Mouse (Mus musculus) spleen, adult 2 months (tissue): ENCODE results near the gene Fam180a. TPM values are rescaled to one million over a fixed set of nuclear protein-coding genes. Genes with fewer than 3 reads are reported as not detected.

Source experiments
- DNase-seq, 2 experiments: peaks; one replicate each; pipeline versions ENCODE4 v3.0.0 to v3.0.0-alpha.2; 2012 to 2021; ENCODE audit warnings: low spot score in 2 of 2, low read depth in 1 of 2
- H3K27ac ChIP-seq: fragments of 200-500 bp; 2 replicates; pipeline ENCODE4 v1.5.1; 2012; ENCODE audit warnings: low read length, inconsistent platforms; ENCODE audit not compliant: insufficient read depth
- H3K27me3 ChIP-seq: fragments of 200-500 bp; 2 replicates; pipeline ENCODE4 v1.6.1; 2012; ENCODE audit warnings: mild to moderate bottlenecking, moderate library complexity, low read length, inconsistent platforms; ENCODE audit not compliant: control insufficient read depth, insufficient read depth
- H3K36me3 ChIP-seq: fragments of 200-500 bp; 2 replicates; pipeline ENCODE4 v1.6.1; 2012; ENCODE audit warnings: mild to moderate bottlenecking, low read length, inconsistent platforms; ENCODE audit not compliant: control insufficient read depth, insufficient read depth
- H3K4me1 ChIP-seq: fragments of 200-500 bp; 2 replicates; pipeline ENCODE4 v1.6.1; 2011; ENCODE audit warnings: inconsistent platforms; ENCODE audit not compliant: control insufficient read depth, insufficient read depth, insufficient read length
- H3K4me3 ChIP-seq: fragments of 200-500 bp; 2 replicates; pipeline ENCODE4 v1.5.1; 2011; ENCODE audit warnings: mild to moderate bottlenecking, inconsistent platforms; ENCODE audit not compliant: insufficient read depth, insufficient read length; ENCODE audit errors: extremely low read depth
- CTCF ChIP-seq: fragments of 200-500 bp; IDR thresholded peaks from 2 replicates; pipeline ENCODE4 v1.5.1; 2011; ENCODE audit warnings: mild to moderate bottlenecking, inconsistent platforms; ENCODE audit not compliant: insufficient read depth, insufficient read length, insufficient replicate concordance; ENCODE audit errors: extremely low read depth
- POLR2A ChIP-seq: fragments of 200-500 bp; IDR thresholded peaks from 2 replicates; pipeline ENCODE4 v1.6.1; 2011; ENCODE audit warnings: low read depth, low read length, inconsistent platforms
- WGBS: fragments of 180-500 bp; shearing (Covaris S2); methylation state at CpG from one replicate; pipeline ENCODE4 v1.1.7; 2018; 5-methylcytosine and 5-hydroxymethylcytosine counted together
- polyA plus RNA-seq: library from polyadenylated mRNA; depleted of rRNA; stranded (reverse); fragments of >200 nt; gene quantifications from 2 replicates; pipeline ENCODE4 v1.2.3, GENCODE M21; 2012

Gene Fam180a
- polyA plus RNA-seq, 1 experiment, result 0.20 TPM

- Histone ChIP-seq H3K27ac (no peak overlapping the region), H3K27me3 (no peaks in the 10 kb centered on the region), H3K4me1 (no peaks in the 10 kb centered on the region), H3K36me3 (no peaks in the 10 kb centered on the region), H3K4me3 (no peak overlapping the region)
- TF ChIP-seq CTCF (no peak), POLR2A (no peak)
- no peak for DNase-seq
- WGBS, result 66% methylated on average over 18 of the region's 18 CpGs
These were observed 28.1 kb upstream of the Fam180a start for GRCm38 (mm10) chr6:35353846-35354621.

- TF ChIP-seq CTCF (no peak), POLR2A (no peak)
- 72% methylated on average over 5 of the region's 5 CpGs for WGBS
- H3K36me3 ChIP-seq, result no peaks in the 10 kb centered on the region
- H3K4me1 ChIP-seq, result no peaks in the 10 kb centered on the region
- H3K27ac ChIP-seq, result no peak overlapping the region
- no peak overlapping the region for H3K4me3 ChIP-seq
- H3K27me3 ChIP-seq, result no peaks in the 10 kb centered on the region
- no peak for DNase-seq
These were observed 27.5 kb upstream of the Fam180a start for GRCm38 (mm10) chr6:35353416-35353815.

- H3K27me3 ChIP-seq, result no peaks in the 10 kb centered on the region
- H3K4me1 ChIP-seq, result no peaks in the 10 kb centered on the region
- DNase-seq, result no peak
- 17% methylated on average over 8 of the region's 8 CpGs for WGBS
- no peaks in the 10 kb centered on the region for H3K36me3 ChIP-seq
- H3K4me3 ChIP-seq, result no peak overlapping the region
- H3K27ac ChIP-seq, result no peak overlapping the region
- no peak for TF ChIP-seq CTCF
- no peak for TF ChIP-seq POLR2A
These were observed 26.9 kb upstream of the Fam180a start for GRCm38 (mm10) chr6:35352867-35353266.

GRCm38 (mm10) chr6:35351826-35352225 is 25.9 kb upstream of the Fam180a start:
- no peaks in the 10 kb centered on the region for H3K27me3 ChIP-seq
- 89% methylated on average over 3 of the region's 3 CpGs for WGBS
- TF ChIP-seq POLR2A, result no peak
- no peak for TF ChIP-seq CTCF
- H3K36me3 ChIP-seq, result no peaks in the 10 kb centered on the region
- H3K4me1 ChIP-seq, result no peaks in the 10 kb centered on the region
- DNase-seq, result no peak
- H3K27ac ChIP-seq, result no peak overlapping the region
- no peak overlapping the region for H3K4me3 ChIP-seq

GRCm38 (mm10) chr6:35349784-35350183 is 23.8 kb upstream of the Fam180a start:
- no peak for DNase-seq
- H3K27ac ChIP-seq, result no peak overlapping the region
- no peaks in the 10 kb centered on the region for H3K4me1 ChIP-seq
- H3K4me3 ChIP-seq, result no peak overlapping the region
- WGBS, result 81% methylated on average over 7 of the region's 7 CpGs
- no peaks in the 10 kb centered on the region for H3K27me3 ChIP-seq
- H3K36me3 ChIP-seq, result no peaks in the 10 kb centered on the region
- TF ChIP-seq POLR2A (no peak), CTCF (no peak)

GRCm38 (mm10) chr6:35338640-35339039 is 12.7 kb upstream of the Fam180a start:
- no peak overlapping the region for H3K27ac ChIP-seq
- no peak overlapping the region for H3K4me3 ChIP-seq
- H3K4me1 ChIP-seq, result no peaks in the 10 kb centered on the region
- no peak for TF ChIP-seq POLR2A
- no peak for TF ChIP-seq CTCF
- WGBS, result 54% methylated on average over 3 of the region's 3 CpGs
- no peaks in the 10 kb centered on the region for H3K36me3 ChIP-seq
- no peaks in the 10 kb centered on the region for H3K27me3 ChIP-seq
- no peak for DNase-seq

GRCm38 (mm10) chr6:35337836-35338235 is 11.9 kb upstream of the Fam180a start:
- Histone ChIP-seq H3K4me1 (no peaks in the 10 kb centered on the region), H3K27me3 (no peaks in the 10 kb centered on the region), H3K36me3 (no peaks in the 10 kb centered on the region), H3K4me3 (no peak overlapping the region), H3K27ac (no peak overlapping the region)
- TF ChIP-seq POLR2A (no peak), CTCF (no peak)
- no peak for DNase-seq
- 85% methylated on average over 8 of the region's 8 CpGs for WGBS
